Mouse (Mus musculus) layer of hippocampus, postnatal 25 days (tissue): Measurements from ENCODE around the gene Clic1. TPM values are rescaled to one million over a fixed set of nuclear protein-coding genes. Genes with fewer than 3 reads are reported as not detected.
"Not testable (repeated sequence)": the region's sequence is repeated elsewhere in the genome, so short reads cannot be mapped to it uniquely, and the experiment has no call there.

ENCODE experiments used
- DNase-seq, 2 experiments: peaks; one replicate each; pipeline ENCODE4 v3.0.0; 2022; ENCODE audit warnings: mixed read lengths in 2 of 2, low spot score in 1 of 2; ENCODE audit errors: extremely low spot score in 1 of 2
- total RNA-seq, 2 experiments: library from RNA; stranded (reverse); gene quantifications; 2 replicates each; pipeline ENCODE4 v1.2.3; 2021

Gene Clic1
- total RNA-seq: 10 to 100 TPM in 1 of 2 experiments, 1 to 10 TPM in 1; 9.7 to 10.1 TPM

DNA sequence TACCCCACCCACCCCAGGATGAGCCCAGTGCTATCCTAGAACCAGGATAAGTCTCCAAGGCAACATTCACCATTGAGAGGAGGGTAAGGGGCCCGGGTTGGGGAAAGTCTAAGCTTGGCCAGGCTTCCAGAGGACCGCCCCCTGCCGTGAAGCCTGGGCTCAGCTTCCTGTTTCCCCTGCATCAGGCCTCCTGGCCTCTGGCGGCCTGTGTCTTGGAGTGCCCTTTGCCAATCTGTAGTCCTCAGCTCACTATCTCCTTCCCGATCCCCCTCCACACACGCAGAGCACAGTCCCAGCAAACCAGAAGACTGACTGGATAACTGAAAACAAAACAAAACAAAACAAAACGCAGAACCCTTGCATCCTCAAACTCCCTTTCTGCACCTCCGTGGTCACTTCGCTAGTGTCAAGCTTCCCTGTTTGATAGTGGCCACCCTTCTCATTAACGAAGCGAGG is at the start of gene Clic1:
TSS of gene Clic1 (plus strand) at position 406 of the 456 bp plus-strand sequence.
- no peak for DNase-seq

- DNase-seq: peak; percentile 68 to 79
These were observed 48.9 kb upstream of the Clic1 start, which contains the start of gene Vars for GRCm38 (mm10) chr17:35000717-35001451. TSS of gene Vars (plus strand) at chr17:35000987.

GRCm38 (mm10) chr17:35001452-35002152 is 48.2 kb upstream of the Clic1 start:
- DNase-seq: no peak

DNA sequence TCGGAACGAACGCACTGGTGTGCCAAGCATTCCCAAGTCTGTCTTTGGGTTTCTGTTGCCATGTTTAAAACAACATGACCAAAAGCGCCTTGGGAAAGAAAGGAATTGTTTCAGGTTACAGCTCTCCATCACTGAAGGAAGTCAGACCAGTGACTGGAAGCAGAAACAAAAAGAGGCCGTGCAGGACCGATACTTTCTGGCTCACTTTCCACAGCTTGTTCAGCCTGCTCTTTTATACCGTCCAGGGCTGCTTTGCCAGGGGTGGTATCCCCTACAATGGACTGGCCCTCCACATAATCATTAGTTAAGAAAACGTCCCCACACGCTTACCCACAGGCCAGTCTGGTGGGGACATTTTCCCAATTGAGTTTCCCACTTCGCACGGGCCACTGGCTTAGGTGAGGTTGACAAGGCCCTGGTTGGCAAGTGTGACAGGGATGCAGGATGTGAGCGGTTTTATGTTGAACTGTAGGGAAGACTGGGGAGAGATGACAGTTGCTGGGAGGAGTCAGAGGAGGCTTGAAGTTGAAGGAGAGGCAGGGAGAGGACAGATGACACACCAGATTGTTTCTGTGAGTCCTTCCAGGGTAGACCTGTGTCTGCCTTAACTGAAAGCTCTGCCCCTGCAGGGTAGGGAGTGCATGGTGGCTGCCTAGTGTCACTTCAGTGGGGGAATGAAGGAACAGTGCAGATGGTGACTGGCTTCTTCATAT is 47.5 kb upstream of the Clic1 start:
- DNase-seq: no peak

- DNase-seq: no peak
These were observed 46.5 kb upstream of the Clic1 start for GRCm38 (mm10) chr17:35003022-35003838.

- DNase-seq: no peak
These were observed 45.6 kb upstream of the Clic1 start for GRCm38 (mm10) chr17:35004075-35004717.

GRCm38 (mm10) chr17:35005158-35005557 is 44.6 kb upstream of the Clic1 start:
- DNase-seq: no peak

DNA sequence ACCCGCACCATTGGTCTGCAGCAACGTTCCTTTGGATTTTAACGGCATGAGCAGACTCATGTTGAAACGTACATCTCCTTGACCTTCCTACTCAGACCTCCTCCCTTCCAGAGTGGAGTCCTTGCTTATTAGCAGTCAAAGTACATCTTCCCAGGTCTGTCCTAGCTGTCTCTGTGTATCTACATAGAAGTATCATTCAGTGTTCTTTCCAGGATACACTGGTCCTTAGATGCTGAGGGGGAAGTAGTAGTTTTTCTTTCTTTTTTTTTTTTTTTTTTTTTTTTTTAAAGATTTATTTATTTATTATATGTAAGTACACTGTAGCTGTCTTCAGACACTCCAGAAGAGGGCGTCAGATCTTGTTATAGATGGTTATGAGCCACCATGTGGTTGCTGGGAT is 43.9 kb upstream of the Clic1 start:
- DNase-seq: not testable (repeated sequence)

DNA sequence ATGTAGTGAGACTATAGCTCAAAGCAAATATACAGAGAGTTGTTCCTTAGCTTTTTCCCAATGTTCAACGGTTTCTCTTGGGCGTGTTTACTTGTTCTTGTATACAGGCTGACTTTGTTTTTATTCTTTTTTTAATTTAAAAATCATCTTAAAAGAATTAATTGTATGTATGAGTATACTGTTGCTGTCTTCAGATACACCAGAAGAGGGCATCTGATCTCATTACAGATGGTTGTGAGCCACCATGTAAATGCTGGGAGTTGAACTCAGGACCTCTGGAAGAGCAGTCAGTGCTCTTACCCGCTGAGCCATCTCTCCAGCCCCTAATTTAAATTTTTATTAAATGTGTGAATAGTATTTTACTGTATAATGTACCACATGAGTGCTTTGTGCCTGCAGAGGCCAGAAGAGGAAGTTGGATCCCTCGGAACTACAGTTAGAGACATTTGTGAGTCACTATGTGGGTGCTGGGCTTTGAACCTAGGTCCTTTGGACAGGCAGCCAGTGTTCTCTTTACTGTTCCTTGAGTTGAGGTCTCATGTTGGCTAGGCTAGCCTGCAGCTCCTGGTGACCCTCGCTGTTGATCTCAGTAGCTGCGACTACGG is 42.3 kb upstream of the Clic1 start:
- DNase-seq: no peak

- no peak for DNase-seq
These were observed 40.2 kb upstream of the Clic1 start for GRCm38 (mm10) chr17:35009586-35009985.

- no peak for DNase-seq
These were observed 38.3 kb upstream of the Clic1 start for GRCm38 (mm10) chr17:35011440-35011839.

GRCm38 (mm10) chr17:35012430-35012829 is 37.3 kb upstream of the Clic1 start:
- no peak for DNase-seq

- no peak for DNase-seq
These were observed 36.5 kb upstream of the Clic1 start for GRCm38 (mm10) chr17:35013221-35013620.

DNA sequence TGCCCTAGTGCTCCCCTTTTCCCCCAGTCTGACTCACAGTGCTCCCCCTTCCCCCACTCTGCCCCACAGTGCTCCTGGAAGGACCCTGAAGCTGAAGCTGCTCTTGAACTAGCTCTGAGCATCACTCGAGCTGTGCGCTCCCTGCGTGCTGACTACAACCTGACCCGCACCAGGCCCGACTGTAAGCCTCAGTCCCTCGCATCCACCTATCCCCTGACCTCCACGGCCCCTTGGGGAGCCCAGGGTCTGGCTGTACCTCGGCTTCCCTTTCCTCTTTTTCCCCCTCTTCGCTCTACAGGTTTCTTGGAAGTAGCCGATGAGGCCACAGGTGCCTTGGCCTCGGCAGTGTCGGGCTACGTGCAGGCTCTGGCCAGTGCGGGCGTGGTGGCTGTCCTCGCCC is 34.5 kb upstream of the Clic1 start:
- no peak for DNase-seq

- no peak for DNase-seq
These were observed 33.4 kb upstream of the Clic1 start, which contains the start of gene Vwa7 for GRCm38 (mm10) chr17:35016376-35016775. TSS of gene Vwa7 (plus strand) at chr17:35016579.

DNA sequence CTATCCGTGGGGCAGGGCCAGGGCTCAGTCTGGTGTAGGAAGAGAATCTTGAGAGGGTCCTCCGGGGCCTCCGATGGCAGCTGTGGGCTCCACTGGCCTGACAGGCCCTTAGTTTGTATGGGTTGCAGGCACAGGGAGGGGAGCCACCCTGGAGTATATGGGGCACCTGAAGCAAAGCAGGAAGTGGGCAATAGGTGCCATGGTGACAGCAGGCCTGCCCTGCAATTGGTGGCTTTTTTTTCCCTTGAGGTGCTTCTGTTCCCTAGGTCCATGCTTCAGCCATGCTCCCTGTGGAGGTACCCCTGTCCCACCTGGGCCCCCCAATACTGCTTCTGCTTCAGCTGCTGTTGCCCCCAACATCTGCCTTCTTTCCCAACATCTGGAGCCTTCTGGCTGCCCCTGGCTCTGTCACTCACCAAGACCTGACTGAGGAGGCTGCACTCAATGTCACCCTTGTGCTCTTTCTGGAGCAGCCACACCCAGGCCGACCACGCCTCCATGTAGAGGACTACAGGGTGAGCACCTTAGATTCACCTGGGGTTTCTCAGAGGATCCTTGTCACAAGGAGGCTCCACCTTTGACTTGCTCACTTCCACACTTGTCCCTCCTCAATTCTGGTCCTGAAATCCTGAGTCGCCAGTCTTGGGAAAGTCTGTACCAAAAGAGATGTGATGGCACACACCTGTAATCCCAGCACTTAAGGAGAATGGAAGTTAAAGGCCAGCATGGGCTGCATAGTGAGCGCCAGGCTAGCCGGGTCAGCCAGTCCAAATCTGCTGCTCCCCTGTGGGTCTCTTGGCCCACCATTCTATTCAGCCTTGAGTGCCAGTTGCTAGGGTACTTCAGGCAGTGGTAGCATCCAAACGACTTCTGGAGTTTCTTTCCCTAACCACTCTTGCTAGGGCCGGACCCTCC is 32.7 kb upstream of the Clic1 start:
- no peak for DNase-seq

- no peak for DNase-seq
These were observed 32.1 kb upstream of the Clic1 start for GRCm38 (mm10) chr17:35017706-35018030.

DNA sequence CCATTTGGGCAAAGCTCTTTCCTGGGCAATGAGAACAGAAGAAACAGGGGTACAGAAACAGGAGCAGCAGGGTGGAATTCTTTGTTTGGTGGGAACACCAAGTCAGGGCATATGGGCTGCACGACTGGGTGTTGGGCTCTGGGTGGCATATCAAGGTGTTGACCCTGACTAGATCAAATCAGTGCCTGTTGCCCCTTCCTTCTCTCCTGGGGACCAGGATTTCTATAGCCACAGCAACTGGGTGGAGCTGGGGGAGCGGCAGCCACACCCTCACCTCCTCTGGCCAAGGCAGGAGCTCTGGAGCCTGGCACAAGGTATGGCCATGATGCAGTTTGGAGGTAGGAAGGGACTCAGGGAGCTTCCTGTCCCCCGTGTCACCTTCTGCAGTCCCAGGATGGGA is 31.6 kb upstream of the Clic1 start:
- DNase-seq: no peak
